Mouse (Mus musculus): ENCODE results near the gene Arhgap44.

Arhgap44 gene

DNA sequence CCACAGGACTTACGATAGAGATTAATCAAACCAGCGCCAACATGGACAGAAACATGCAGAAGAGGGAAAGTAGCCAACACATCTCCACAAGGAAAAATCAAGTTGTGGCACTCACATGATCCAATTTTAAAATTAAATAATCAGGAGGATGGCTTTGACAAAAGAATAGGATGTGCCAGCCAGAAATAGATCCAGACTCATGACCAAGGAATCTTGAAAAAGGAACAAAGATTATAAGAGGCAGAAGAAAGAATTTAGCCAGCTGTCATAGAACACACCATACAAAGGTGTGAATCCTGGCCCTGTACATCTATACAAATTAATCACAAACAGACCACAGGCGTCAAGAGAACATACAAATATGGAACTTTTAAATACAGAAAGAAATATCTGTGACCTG lies 82.5 kb downstream of the Arhgap44 start:
- DNase-seq (ENCODE audit: low spot score), result no peak

DNA sequence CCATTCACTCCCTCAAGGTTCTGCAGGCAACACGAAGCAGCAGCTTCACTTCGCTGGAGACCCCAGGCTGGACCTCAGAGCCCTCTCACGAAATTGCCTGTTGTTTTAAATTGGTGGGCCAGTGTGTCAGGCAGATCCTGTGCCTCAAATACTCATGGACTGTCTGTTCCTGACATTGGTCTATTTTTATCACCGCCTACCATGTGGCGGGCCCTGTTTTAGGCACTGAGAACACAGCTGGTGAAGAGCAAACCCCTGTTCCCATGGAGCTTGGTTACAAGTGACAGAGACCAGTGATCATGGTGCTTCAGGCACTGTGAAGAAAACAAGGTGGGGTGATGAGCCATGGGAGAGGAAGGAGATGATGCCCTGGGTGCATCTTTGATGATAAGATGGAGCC lies 93.2 kb downstream of the Arhgap44 start:
- no peak for DNase-seq (ENCODE audit: low spot score)

DNA sequence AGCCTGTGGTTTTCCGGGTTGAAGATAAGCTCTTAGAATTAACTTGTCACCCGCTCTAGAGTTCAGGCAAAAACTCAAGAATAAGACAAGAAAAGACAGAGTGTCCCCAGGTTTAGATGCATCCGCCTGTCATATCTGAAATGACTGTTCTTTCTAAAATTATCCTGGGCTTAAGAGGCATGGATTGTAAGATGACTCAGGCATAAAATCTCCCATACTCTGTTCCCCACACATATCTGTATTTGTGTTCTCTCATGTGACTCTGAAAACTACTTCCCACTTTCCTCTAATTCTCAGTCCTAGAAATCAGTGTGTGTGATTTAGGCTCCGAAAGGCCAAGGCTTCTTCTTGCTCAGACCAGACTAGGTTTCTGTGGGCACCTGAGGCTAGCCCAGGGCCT lies 93.7 kb downstream of the Arhgap44 start:
- no peak for DNase-seq (ENCODE audit: low spot score)

DNA sequence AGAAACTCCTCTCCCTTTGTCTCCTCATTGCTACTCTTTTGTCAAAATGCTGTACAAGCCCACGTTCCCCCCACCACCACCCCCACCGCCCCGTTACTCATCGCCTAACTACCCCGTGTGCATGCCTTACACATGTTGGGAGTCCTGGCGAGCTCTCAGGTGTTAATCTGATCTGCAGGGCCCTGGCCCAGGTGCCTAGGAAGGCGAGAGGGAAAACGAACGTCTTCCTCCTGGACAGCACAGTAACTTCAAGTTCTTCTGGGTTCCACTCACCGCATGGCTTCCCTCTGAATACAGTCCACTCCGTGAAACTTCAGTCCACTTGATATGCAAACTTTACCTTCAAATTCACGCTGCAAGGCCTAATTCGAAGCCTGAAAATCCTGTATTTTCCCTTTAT lies 97.6 kb downstream of the Arhgap44 start:
- DNase-seq (ENCODE audit: low spot score), result no peak

DNA sequence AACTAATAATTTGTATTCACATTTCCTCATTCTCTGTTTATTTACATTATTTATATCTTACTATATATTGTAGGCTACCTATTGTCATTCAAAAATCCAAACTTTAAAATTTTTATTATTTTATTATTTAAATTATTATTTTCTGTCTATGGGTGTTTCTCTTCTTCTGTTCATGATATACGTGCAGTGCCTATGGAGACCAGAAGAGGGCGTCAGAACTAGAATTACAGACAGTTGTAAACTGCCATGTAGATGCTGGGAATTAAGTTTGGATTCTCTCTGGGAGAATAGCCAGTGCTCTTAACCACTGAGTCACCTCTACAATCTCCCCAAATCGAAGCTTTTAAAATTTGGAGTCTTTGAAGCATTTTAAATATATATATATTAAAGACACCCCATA lies 101.3 kb downstream of the Arhgap44 start:
- no peak for DNase-seq (ENCODE audit: low spot score)

DNA sequence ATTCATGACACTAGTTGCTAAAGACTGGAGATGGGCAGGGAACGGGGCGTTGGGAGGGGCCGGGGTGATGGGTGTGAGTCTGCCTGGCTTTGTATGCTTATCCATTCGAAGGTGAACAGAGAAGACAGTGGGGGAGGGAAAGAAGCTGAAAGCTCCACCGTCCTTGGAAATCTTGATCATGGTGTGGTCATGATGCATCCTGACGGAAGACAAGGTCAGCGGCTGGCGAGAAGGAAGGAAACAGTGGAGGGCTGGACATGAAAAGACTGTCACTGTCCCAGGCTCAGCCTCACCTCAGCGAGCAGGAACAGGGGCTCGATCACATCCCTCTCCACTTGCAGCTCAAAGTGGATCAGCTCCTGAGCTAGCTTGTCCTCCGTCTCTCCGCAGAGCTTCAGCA lies 103.2 kb downstream of the Arhgap44 start:
- no peak for DNase-seq (ENCODE audit: low spot score)

DNA sequence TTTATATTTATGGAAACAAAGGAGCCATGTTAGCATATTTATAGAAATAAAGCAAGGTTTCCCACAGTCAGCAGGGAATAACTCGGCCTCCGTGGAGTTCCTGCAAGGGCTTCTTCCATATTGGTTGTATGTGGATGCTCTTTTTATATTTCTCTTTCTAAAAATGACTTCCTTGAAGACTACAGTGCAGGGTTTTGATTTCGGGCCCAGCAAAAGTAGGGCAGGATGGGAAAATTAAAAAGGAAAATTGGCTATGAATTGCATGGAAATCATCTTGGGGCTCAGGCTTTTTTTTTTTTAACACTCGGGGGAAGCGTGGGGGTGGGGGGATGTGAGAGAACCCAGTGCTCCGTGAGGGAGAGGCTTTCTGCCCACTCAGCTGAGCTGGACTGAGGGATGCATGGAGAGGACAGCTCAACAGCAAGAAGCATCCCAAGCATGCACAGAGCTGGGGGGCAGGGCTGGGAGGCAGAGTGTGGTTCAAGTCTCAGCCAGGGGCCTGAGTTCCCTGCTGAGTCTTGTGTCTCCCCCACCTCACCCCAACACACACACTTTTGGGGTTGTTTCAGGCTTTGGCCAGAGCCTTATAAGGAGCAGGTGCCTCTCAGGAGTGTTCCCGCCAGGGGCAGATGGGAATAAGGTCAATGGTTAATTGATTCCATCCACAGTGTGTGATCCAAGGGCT lies 104.4 kb downstream of the Arhgap44 start:
- no peak for DNase-seq (ENCODE audit: low spot score)

DNA sequence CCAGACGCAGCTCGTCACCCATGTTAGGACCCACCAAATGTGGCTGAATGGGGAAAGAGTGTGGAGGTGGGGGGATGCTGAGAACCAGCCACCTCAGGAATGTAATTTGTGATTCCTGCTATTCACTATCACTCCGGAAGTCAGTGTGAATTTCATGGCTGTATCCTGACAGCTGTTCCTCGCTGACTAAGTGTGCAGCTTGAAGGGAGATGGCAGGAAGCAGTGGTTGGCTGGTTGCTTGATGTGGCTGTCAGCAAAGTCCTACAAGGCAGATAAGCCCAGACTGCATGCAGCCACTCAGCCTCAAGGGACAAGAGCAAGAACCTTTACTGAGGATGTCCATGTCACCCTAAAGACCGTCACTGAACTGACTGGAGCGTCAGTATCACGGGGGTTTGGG lies 107.2 kb downstream of the Arhgap44 start:
- DNase-seq (ENCODE audit: low spot score), result no peak

DNA sequence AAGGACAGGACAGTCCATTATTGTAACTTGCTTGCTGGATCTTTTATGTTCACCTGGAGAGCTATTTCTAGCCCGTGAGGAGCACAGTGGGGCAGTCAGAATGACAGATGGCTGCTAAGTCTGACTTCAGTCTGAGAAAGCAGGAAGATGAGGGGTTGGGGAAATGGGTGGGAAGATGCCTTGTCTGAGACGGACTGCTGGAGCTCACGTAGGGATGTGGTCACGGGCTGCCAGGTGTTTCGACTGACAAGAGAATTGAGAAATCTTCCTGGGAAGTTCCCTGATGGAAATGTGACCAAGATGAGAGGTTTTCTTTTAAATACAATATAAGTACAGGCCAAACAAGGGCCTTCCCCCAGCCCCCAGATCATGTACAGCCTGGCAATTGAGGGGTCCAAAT lies 108.5 kb downstream of the Arhgap44 start:
- no peak for DNase-seq (ENCODE audit: low spot score)

DNA sequence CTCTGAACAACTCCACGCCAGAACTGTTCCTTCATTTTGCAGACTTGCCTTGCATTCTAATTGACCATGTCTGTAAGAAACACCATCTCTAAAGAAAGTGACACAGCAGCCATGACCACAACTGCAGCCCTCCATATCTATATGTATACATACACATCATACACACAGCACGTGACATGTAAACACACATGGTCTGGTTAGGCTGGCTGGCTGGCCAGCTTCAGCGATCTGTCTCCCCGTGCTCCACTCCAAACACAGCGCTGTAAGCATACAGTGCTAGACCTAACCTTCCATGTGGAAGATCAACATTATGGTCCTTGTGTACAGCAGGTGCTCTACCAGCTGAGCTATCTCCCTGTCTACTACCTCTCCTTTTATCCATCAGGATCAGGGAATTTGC lies 111.9 kb downstream of the Arhgap44 start:
- no peak for DNase-seq (ENCODE audit: low spot score)

DNA sequence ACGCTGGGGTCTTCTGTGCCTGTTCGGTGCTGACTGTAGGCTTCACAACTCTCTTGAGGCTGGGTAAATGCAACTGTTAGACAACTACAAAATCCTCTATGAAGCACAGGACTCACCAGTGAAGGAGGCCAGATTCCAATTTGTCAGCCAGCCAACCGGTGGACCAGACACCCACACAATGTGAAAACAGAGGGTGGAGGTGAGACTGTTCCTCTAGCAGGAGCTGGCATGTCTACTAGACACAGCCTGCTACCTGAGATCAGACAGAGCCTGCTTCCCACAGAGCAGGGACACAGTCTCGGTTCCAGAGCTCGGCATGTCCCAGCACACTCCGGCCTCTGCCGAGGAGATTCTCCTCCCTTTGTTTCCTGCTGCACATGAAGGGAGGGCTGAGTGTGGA lies 113.7 kb downstream of the Arhgap44 start:
- no peak for DNase-seq (ENCODE audit: low spot score)

DNA sequence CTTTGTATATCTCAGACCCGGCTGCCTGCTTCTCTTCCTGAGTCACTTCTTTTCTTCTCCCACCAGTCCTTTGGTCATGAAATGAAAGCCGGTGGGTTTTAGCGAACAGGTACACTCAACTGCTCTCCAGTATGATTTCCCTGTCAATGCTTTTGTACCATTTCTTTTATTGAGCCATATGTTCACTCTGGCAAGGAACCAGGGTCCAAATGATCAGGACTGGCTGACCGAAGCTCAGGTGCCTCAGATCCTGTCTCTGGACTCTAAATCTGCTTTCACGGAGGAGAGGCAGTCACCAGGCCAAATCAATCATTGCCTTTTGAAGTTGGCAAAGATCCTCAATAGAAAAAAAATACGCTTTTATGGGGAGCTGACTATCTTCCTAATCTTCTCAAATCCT lies 122.2 kb downstream of the Arhgap44 start:
- DNase-seq (ENCODE audit: low spot score), result no peak

DNA sequence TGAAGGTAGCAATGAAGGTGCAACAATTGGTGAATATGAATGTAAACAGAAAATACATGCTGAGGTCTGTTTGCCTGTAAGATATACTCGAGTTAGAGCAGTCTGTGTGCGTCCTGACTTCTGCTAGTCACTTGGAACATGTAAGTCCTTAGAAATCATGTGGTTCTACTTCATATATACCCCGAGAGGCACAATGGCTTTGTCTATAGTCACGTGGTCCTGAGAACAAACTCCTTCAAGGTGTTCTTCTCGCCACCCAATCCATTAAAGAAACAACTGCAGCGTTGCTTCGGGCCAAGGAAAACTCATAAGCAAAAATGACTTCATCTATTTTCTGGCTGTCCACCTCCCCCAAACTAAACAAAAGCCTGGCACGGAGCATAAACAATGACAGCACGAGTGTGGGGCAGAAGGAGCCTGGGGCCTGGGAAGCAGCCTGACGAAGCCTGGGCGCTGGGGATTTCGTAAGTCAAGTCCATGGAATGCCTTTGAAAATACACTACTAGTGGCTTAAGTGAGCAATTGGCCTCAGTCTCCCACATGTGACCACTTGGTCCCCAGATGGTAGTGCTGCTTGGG lies 123.2 kb downstream of the Arhgap44 start:
- no peak for DNase-seq (ENCODE audit: low spot score)

DNA sequence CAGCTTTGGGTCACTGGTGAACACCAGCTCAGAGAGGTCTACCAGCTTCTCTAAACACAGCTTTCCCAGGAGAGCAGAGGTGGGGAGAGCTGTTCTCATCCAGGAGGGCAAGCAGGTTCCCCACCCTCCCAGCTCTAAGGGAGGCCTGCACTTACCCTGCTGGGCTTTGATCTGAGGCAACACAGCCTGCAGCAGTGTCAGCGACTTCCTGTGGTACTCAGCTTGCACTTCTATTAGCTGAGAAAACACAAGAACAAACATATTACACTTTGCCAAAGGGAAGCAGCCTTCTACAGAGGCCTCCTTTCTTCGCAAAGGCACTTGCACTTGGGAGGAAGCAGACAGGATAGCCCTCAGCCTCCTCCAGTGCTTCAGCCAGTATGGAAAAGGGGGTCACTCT lies 123.8 kb downstream of the Arhgap44 start:
- DNase-seq (ENCODE audit: low spot score), result no peak

DNA sequence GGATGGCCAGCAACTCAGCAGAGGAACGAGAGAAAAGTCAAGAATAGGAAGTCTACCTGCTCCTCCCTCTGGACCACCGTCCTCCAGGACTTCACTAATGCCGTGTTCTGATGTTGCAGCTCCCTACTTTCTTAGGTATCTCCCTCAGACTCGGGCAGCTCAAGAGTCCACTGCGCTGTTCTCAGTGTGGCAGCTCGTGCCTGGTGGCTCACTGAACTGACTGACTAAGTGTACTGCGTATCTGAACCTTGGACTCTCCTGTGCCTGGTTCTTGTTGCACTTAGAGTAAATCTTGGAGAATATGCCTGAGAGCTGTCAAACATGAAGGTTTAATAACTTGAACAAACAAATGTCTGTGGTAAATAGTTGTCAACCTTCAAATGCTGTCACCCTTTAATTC lies 130.5 kb downstream of the Arhgap44 start:
- DNase-seq (ENCODE audit: low spot score), result no peak

DNA sequence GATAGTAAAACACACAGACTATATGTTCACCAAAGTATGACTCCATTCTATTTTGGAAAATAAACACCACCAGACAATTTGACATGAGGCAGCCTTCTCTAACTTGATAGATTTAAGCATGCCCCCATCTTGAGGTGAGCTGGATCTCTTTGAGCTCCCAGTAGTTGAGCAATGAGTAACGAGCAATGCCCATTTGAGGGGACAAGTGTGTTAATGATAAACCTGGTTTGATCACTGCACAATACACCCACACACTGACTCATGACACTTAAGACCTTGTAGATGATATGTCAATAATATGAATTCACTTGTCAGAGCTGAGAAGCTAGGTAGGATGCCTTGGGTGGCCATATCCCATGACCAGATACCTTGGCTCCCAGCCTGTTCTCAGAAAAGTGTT lies 132.6 kb downstream of the Arhgap44 start:
- DNase-seq (ENCODE audit: low spot score), result no peak

DNA sequence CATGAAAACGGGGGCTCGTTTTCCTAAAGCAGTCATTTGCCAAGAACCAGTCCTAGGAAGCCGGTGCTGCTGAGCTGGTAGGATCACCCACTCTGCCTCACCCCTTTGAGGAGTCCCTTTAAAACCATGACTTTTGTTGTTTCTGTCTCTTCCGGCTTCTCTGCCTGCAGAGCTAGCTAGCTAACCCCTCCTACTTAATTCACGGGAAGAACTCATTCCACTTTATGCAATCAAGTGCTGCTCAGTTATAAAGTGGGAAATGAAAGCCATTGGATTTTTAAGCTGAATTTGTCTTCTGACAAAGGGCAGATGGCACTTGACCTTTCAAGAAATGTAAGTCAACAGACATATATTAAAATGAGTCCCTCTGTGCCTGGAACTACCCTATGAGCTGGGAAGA lies 134.7 kb downstream of the Arhgap44 start:
- DNase-seq (ENCODE audit: low spot score), result no peak

DNA sequence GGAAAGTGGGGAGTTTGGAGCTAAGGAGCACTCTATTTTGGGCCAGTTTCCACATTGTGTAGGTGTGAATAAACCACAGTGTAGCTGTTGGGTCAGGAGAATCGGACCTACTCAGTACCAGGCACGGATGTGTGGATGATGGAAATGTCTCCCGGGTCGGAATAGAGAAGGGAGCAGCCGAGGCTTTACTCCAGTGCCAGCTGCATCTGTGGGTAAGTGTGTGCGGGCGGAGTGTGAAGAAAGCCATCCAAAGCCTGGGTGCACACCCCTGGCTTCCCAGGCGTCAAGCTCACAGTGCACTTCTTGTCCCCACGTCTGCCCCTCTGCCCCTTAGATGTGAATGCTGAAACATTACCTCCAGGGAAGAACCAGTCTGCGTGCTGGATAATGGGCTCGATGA lies 140.0 kb downstream of the Arhgap44 start:
- no peak for DNase-seq (ENCODE audit: low spot score)

DNA sequence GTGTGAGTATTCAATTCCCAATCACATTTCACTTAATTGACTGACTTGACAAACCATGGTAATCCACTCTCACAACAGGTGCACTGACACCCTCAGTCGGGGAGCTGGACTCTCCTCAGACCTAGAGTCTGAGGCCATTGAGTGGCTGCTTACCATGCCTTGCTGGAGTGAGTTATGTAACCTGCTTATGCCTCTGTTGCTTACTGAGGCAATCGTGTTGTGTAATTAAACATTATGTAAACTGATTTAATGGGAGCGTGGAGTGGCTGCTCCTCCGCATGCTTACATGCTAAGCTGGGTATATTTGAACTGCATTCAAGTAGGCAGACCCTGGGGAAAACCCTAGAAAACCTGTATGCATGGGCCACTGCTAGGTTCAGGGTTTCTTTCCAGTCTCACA lies 142.0 kb downstream of the Arhgap44 start:
- no peak for DNase-seq (ENCODE audit: low spot score)

DNA sequence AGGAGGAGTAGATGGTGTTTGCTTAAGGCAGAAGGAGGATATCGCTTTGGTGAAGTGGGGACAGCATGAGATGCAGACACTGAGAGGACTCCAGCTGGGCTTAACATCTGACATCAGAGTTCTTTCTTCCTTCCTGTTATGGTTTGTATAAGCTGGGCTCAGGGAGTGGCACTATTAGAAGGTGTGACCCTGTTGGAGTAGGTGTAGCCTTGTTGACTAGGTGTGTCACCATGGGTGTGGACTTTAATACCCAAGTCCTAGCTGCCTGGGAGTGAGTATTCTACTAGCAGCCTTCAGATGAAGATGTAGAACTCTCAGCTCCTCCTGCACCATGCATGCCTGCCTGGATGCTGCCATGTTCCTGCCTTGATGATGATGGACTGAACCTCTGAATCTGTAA lies 146.0 kb downstream of the Arhgap44 start:
- no peak for DNase-seq (ENCODE audit: low spot score)

DNA sequence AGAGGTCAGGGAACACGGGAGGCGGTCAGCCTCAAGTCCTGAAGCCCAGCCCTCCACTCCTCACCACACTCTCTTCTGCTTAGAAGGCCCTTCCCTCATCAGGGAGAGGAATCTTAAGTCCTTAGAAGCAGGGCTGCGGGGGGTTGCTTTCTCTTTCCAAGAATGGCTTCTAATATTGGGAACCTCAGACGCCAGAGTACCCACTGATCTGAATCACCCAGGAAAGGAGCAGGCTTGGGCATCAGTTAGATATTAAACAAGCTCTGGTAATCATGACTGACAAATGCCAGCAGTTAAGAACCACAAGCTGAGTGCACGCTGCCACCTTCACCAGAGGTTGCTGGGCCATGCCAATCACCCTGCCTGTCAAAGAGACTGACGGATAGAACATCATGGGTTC lies 148.9 kb downstream of the Arhgap44 start:
- no peak for DNase-seq (ENCODE audit: low spot score)

DNA sequence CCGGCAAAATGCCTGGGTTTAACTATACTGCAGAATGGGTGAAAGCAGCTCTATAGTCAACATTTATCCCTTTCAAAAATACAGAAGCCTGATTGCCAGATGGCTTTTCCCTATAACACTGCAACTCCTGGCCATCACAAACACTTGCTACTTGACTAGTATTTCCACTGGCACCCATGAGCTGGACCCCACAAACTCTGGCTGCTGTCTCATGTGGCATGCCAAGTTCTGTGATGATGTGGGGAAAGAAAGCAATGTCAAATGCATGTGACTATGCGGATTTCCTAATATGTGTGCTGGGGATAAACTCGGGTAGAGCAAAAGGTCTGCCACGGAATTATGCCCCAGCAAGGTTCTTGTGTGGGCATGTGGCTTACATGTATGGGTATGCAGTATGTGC lies 156.7 kb downstream of the Arhgap44 start:
- DNase-seq (ENCODE audit: low spot score), result no peak

DNA sequence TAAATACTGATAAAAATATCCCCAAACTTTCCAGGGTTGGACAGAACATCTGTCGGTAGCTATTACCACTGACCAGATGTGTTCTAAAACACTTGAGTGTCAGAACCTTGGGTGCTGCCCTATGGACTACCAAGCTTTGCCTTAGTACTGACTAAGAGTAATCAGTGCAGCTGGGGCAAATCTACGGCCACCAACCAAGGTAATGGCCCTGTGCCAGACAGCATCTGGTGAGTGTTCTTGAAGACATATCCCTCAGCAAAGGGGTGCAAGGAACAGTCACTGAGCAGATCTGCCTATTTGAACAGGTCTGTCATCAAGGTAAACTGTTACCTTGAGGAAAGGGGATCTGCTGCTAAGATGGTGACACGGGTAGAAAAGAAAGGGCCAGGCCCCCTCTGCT lies 157.9 kb downstream of the Arhgap44 start:
- DNase-seq (ENCODE audit: low spot score), result no peak

DNA sequence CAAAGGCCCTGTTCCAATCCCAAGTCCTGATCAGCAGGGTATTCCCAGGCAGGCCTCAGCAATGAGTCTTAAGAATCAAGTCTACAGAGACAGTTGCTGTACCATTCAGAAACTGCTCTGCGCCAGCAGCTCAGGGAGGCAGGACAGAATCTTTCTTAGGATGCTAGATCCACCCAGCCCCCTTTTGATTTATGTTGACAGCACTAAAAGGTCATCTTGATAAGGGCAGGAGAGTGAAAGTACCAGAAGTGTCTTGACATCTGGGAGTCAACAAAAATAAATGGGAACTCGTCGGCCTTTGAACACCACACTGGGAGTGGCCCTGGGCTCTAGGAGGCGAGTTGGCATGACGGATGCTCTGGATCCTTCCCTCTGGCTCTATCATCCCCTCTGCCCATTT lies 159.2 kb downstream of the Arhgap44 start:
- no peak for DNase-seq (ENCODE audit: low spot score)

Measured in urinary bladder, postnatal 10 days (tissue).